Mouse (Mus musculus) cortical plate, adult 2 months (tissue): ENCODE measurements around the gene Ccm2.

Experiments
- CTCF ChIP-seq: fragments of 200-500 bp; IDR thresholded peaks from 2 replicates; pipeline ENCODE4 v1.5.1; 2011; ENCODE audit warnings: mild to moderate bottlenecking, control low read depth, low read length; ENCODE audit not compliant: insufficient read depth; ENCODE audit errors: extremely low read depth
- POLR2A ChIP-seq: fragments of 200-500 bp; IDR thresholded peaks from 2 replicates; pipeline ENCODE4 v1.6.1; 2011; ENCODE audit warnings: mild to moderate bottlenecking, low read length, control low read depth; ENCODE audit not compliant: insufficient read depth; ENCODE audit errors: extremely low read depth

GRCm38 (mm10) chr11:6547037-6547680, 472 bp downstream of the Ccm2 start:
- TF ChIP-seq POLR2A (no peak), CTCF (no peak)
